Mouse (Mus musculus): ENCODE measurements at regions not wholly inside any gene's neighbourhood (a gene's known extent, or its start where the extent isn't known, plus 50 kb on each side); places are given as distances from the start of the nearest gene placed in this dataset.

GRCm38 (mm10) chr7:130052376-130052775 is 460.7 kb downstream of the Wdr11 start:
- TF ChIP-seq MAX (IDR thresholded peaks at IDR 0.05; ENCODE audit: low read length) (no peak), ZC3H11A (IDR thresholded peaks at IDR 0.05; ENCODE audit: low read depth, low read length) (no peak), CTCF (conservative IDR thresholded peaks at IDR 0.05 in 1 of 2, IDR thresholded peaks at IDR 0.05 in 1 of 2; ENCODE audit: low read depth in 2 of 2, low read length in 2 of 2) (no peak), TCF12 (IDR thresholded peaks at IDR 0.05; ENCODE audit: low read depth, low read length) (no peak), CHD2 (IDR thresholded peaks at IDR 0.05; ENCODE audit: low read length) (no peak), HCFC1 (IDR thresholded peaks at IDR 0.05; ENCODE audit: low read depth, low read length) (no peak), EP300 (IDR thresholded peaks at IDR 0.05; ENCODE audit: low read length) (no peak), ELF1 (IDR thresholded peaks at IDR 0.05; ENCODE audit: low read depth, low read length) (no peak)

All from CH12.LX (cell line).